Mouse (Mus musculus): ENCODE data around the gene Apol7a.
A peak's percentile ranks its signal among the peaks of the same experiment; 100 is the strongest.
"Not testable (repeated sequence)": the region's sequence is repeated elsewhere in the genome, so short reads cannot be mapped to it uniquely, and the experiment has no call there.

Gene Apol7a

DNA sequence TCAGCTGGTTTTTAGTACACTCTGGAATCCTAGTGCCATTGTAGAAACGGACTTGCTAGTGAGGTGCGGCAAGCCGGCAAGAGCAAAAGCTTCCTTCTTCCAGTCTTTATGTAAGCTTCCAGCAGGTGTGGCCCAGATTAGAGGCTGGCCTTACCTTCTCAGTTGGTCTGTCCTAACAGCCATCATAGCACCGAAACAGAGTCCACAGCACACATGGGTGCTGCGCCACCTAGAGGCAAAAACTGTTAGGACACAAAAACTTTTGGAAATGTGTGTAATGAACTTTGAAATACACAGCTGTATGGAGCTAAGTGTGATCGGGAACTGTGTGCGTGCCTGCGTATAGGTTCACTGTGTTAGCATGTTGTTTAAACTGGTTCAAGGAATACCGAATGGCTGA is at the start of gene Apol7a:
Gene Apol7a (minus strand): TSS at position 84 of the 400 bp plus-strand sequence.
- peak; percentile 39 for DNase-seq (ENCODE audit: low spot score)

DNA sequence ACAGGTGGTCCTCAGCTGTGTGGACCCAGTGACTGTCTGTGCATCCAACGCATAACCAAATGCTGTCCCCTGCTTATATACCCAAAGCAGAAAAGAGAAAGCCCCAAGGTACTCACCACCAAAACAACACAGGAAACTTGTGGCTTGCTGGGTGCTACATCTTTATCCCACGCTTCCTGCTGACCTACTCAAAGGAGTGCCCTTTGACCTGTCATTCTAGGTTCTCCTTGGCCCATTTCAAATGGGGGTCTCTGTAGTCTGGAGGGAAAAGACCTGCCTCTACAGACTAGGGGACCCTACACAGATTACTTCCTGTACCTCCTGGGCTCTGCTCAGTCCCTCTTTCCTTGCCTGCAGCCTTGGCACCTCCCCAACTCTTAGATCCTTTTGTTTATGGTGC is 48.5 kb upstream of the Apol7a start, which contains the start of gene Apol7b:
Gene Apol7b (minus strand): TSS at position 101 of the 400 bp plus-strand sequence.
- not testable (repeated sequence) for DNase-seq (ENCODE audit: low spot score)

- not testable (repeated sequence) for DNase-seq (ENCODE audit: low spot score)
These were observed 46.8 kb upstream of the Apol7a start for GRCm38 (mm10) chr15:77445668-77446067.

DNA sequence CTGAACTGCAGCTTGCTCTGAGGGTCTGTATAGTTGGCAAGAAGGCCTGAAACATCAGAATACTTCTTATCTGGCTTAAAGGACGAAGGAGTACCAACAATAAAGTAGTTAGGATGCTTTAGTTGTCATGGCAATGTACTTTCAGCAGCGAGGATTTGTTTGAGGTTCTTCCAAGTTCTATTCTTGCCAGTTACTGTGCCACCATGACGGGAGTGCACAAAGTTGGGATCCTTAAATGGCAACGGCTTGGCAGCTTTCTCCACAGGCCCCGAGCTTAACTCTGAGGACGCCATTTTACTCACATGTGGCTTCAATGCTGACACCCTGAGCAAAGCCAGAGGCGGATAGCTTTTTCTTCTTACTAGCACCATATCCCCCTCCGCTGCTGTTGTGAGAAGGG is 45.8 kb upstream of the Apol7a start:
- not testable (repeated sequence) for DNase-seq (ENCODE audit: low spot score)

- DNase-seq (ENCODE audit: low spot score): not testable (repeated sequence)
These were observed 30.0 kb upstream of the Apol7a start for GRCm38 (mm10) chr15:77428690-77429448.

GRCm38 (mm10) chr15:77422925-77423324 is 24.0 kb upstream of the Apol7a start:
- not testable (repeated sequence) for DNase-seq (ENCODE audit: low spot score)

DNA sequence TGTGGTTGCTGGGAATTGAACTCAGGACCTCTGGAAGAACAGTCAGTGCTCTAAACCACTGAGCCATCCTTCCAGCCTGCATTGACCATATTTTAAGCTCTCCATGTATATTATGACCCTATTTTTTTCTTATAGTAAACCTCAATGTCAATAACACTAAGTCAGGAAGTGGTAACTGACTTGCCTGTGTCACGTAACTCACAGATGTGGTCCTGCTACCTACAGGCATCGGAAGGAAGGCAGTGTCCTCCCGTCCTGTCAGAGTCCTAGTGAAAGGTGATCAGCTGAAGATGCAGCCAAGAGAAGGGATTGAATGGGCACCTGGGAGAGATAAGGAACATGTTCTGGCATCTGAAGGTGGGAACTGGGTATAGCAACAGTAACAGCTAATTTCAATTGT is 20.7 kb upstream of the Apol7a start:
- not testable (repeated sequence) for DNase-seq (ENCODE audit: low spot score)

GRCm38 (mm10) chr15:77416655-77417333 is 17.9 kb upstream of the Apol7a start:
- not testable (repeated sequence) for DNase-seq (ENCODE audit: low spot score)

DNA sequence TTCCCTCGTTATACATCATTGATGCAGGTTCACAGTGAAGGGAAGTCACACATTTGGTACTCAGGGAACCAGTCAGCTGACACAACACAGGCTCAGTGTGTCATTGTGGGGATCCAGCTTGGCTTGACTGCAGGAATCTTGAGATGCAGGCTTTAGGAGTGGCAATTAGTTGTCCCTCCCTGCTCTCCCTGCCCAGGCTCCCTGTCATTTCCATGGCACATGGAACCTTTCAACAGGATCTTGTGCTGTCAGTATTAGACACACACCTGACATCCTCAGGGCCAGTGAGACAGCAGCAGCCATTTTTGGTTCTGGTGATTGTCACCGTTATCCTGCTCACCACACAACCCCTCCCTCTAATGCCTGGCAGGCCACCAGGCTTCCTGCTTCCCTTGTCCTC is 16.7 kb upstream of the Apol7a start:
- DNase-seq (ENCODE audit: low spot score): not testable (repeated sequence)

DNA sequence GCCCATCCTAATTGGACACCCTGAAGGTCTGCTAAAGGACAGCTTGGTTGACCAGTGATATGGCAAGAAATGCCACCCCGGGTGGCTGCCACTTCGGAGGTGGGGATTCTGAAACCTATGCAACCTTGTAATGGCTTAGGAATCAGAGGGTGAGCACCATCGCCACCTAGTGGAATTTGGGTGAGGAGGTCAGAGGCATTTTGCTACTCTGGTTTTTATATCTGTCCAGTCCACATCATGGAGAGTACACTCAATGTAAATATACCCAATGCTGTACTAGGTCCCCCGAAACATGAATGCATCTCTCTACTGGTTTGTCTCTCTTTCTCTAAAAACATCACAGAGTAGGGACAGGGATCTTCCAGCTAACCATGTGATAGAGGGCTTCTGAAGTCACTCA is 13.8 kb upstream of the Apol7a start:
- DNase-seq (ENCODE audit: low spot score): peak; percentile 39

DNA sequence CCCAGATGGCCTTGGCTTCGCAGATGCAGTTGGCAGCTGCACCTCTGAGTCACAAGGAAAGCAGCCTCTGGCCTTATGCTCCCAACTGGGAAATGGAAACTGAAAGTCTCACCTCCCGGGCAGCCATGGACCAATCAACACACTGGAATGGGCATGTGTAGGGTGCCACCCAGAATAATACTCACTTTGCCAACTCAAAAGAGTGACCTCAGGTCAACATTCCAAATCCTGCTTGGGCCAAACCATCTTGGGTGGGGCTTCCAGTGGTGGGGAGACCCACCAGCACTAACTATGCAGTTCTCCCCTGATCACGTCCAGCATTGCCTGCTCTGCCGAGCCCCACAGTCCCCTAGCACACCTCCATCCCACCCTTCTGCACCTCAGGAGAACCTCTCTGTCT is 12.1 kb upstream of the Apol7a start, which contains the start of gene Apol9a:
Gene Apol9a (minus strand): TSS at position 101 of the 400 bp plus-strand sequence.
- DNase-seq (ENCODE audit: low spot score): not testable (repeated sequence)

- DNase-seq (ENCODE audit: low spot score): not testable (repeated sequence)
These were observed 7.5 kb upstream of the Apol7a start for GRCm38 (mm10) chr15:77406370-77406769.

DNA sequence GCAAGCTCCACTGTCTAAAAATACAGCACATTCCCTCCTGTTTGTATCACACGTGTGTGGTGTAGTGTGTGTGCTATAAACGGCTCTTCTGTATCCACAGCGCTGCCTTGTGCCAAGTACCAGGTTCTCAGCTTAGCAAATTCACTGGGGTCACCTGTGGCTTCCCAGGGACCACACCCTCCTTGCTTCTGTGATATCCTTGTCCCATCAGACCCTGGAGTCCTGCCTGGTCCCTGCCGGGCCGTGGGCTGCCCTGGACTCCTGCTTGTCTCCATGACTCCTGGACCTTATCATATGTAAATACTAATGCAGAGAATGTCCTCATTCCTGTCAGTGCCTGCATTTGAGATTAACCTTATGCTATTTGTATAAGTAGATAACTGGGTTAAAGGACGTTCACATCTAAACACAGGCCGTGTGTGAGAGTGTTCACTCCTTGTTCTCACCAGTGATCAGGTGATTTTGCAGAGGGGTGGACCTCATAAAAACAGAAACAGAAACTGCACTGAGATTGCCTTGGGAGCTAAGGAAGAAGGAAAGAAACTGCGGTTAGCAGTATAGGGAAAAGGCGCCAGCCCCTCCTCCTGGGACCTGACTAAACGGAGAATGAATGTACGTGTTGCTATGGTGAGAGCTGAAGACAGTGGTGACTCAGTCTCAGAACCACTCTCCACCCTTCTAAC is 1.3 kb downstream of the Apol7a start:
- DNase-seq (ENCODE audit: low spot score): not testable (repeated sequence)

GRCm38 (mm10) chr15:77393832-77394231 is 5.1 kb downstream of the Apol7a start:
- DNase-seq (ENCODE audit: low spot score): not testable (repeated sequence)

GRCm38 (mm10) chr15:77387462-77387861 is 11.4 kb downstream of the Apol7a start:
- DNase-seq (ENCODE audit: low spot score): no peak

DNA sequence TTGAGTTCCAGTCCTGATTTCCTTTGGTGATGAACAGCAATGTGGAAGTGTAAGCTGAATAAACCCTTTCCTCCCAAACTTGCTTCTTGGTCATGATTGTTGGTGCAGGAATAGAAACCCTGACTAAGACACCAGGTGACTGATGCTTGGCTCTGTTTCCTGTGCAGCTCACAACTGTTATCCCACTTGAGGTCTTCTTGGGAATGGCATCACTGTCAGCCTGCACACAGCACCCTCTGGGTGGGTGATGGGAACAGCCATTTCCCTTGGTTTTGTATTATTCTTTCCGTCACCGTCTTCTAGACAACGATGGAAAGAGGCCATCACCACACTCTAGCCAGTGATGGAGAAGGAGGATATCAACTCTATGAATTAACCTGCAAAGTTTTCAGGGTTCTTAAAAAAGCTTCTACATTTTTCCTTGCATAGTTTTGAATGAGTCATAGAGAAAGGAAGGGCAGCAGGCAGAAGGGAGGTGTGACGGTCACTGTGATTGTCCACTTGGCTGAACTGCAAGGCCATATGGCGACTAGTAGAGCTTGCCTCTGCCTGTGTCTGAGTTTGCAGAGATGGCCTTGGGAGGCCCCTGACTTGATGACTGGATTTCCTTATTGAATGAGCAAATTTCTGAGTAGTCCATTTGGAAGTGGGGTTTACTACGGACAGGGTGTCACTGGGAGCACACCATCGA is 14.4 kb downstream of the Apol7a start:
- no peak for DNase-seq (ENCODE audit: low spot score)

GRCm38 (mm10) chr15:77382880-77383279 is 16.0 kb downstream of the Apol7a start:
- no peak for DNase-seq (ENCODE audit: low spot score)

DNA sequence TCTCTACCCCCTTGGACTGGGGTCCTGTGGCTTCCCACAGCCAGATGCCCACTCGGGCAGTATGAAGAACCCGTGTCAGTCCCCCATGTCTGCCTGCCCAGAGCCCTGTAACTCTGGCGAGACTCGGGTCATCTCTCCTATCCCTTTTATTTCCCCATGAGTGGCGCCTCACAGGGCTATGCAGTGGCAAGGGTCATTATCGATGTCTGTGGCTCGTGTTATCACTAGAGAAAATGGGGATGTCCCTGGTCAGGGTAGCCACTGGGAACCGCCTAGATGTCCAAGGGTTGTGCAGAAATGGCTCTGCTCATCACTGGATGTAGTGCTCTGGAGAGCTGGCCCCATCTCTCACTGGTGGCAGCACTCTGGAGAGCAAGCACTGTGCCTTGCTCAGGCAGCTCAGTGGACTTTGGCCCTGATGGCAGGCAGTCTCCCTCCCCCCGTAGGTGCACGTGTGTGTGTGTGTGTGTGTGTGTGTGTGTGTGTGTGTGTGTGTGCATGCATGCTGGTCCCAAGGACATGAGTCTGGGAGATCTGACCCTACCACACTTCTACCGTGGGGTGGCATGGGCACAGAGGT is 16.5 kb downstream of the Apol7a start:
- DNase-seq (ENCODE audit: low spot score): no peak

DNA sequence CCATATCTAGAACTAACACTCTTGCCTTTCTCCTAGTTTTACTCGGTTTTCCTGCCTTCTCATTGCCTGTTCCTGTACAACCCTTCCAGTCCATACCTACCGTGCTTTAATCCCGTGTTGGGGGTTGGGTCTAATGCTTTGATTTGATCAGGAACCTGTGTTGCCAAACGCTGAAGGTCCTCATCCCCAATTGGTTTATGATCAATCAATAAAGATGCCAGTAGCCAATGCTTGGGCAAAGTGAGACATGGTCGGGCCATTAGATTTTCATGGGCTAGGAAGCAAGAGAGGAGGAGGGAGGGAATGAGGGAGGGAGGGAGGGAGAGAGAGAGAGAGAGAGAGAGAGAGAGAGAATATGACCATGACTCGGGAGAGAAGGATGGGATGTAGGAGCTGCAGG is 17.4 kb downstream of the Apol7a start:
- DNase-seq (ENCODE audit: low spot score): no peak

- no peak for DNase-seq (ENCODE audit: low spot score)
These were observed 19.0 kb downstream of the Apol7a start for GRCm38 (mm10) chr15:77379921-77380320.

- no peak for DNase-seq (ENCODE audit: low spot score)
These were observed 21.5 kb downstream of the Apol7a start for GRCm38 (mm10) chr15:77377419-77377818.

DNA sequence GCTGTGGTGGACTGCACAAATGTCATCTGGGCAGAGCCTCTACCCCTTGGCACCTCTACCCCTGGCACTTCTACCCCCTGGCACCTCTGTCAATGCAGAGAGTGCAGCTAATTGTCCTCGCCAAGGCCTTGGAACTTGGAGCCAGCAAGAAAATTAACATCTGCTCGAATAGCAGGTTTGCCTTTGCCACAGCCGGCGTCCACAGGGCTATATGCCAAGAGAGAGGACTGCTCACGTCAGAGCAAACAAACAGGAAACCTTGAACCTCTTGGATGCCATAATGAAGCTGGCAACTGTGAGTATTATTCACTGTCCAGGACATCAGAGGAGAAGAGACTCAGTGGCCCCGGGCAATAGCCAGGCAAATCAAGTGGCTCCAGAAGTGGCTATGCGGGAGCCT is 22.0 kb downstream of the Apol7a start:
- DNase-seq (ENCODE audit: low spot score): no peak
